ENCODE assay signal across 15 mouse cellular contexts in the genomic region with DNA sequence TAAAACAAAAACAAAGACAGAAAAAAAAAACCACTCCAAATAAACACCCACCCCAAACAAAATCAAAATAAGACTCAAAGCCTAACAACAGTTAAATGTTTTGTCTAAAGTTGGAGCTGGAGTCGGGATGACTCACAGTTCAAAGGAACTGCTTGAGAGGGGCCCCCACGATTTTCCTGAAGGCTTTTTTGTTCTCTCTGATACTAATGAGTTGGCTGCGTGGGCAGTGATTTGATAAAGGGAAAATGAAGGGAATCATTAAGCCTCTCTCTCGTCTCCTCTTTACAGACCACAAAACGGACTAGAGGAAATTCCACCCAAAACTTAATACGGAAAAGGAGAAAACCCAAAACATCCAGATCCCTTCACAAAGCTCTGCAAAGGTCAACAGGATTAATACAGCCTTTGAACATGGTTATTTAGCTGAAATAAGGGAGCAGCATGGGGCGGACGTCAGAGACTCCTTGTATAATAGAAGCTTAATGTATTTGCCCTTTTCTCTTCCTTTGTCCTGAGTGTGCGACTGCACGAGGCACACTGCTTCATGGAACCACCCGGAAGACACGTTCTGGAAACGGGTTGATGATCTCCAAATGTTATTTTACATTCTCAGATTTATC.
DNase-seq lines count a peak whose midpoint lies in the region; ATAC-seq lines count a peak whose summit lies in the region.
"Had no signal": no experiment of that assay in that cellular context is flagged by ENCODE, and none has a peak within 500 bp of the region (broad histone marks: within the 10 kb centered on the region; RNA-seq: fewer than 3 reads in every experiment).

No protein-coding gene starts in this region.

- WGBS in midbrain, embryonic 12.5 days, result 6% methylated on average over 13 of the region's 13 CpGs

- H3K9ac ChIP-seq in midbrain, embryonic 12.5 days (replicated peaks), result no peak overlapping the region
- H3K9ac ChIP-seq: intestine, embryonic 15.5 days; limb, embryonic 15.5 days had no signal

- 0 out of 2 replicates have a peak, but pooled peaks have one; percentile 54 for ATAC-seq in midbrain, embryonic 12.5 days (ENCODE audit: low FRiP score, low read depth)
- ATAC-seq in granulocyte monocyte progenitor cell, adult 5-6 weeks (replicated peaks; ENCODE audit: poor library complexity, severe bottlenecking), result no peak
- ATAC-seq: intestine, embryonic 15.5 days; lung, postnatal 0 days had no signal

- H3K4me2 ChIP-seq in midbrain, embryonic 12.5 days (replicated peaks), result peak overlapping the region; percentile 17; the same call in 1 of the 2 replicates
- H3K4me2 ChIP-seq: intestine, embryonic 15.5 days; limb, embryonic 15.5 days had no signal

- H3K4me1 ChIP-seq in midbrain, embryonic 12.5 days, result peaks cover 6% of the 10 kb centered on the region
- H3K4me1 ChIP-seq: intestine, embryonic 15.5 days; limb, embryonic 15.5 days had no signal

- H3K27me3 ChIP-seq in midbrain, embryonic 12.5 days, result peaks cover 43% of the 10 kb centered on the region
- H3K27me3 ChIP-seq: intestine, embryonic 15.5 days; limb, embryonic 15.5 days had no signal

- DNase-seq in adrenal gland, postnatal 14 days, result peak; percentile 16
- no peak for DNase-seq in adrenal gland, postnatal 4 days (ENCODE audit: low spot score in 2 of 2)
- DNase-seq in kidney, postnatal 14 days, result peak; percentile 9
- DNase-seq in kidney, postnatal 4 days, result no peak
- DNase-seq in R1 (ENCODE audit: low read depth, low spot score), result peak; percentile 14
- DNase-seq in thymus, postnatal 14 days, result no peak
- DNase-seq: cerebellum, adult 2 months; heart, postnatal 14 days; right cerebral cortex, postnatal 4 days had no signal

- no peak overlapping the region for H3K4me3 ChIP-seq in midbrain, embryonic 12.5 days
- H3K4me3 ChIP-seq: intestine, embryonic 15.5 days; left cerebral cortex, adult 2 months; limb, embryonic 15.5 days had no signal

- H3K27ac ChIP-seq in midbrain, embryonic 12.5 days (replicated peaks), result no peak overlapping the region
- H3K27ac ChIP-seq: intestine, embryonic 15.5 days; left cerebral cortex, adult 2 months; limb, embryonic 15.5 days had no signal

- no peaks in the 10 kb centered on the region for H3K9me3 ChIP-seq in midbrain, embryonic 12.5 days
- H3K9me3 ChIP-seq: intestine, embryonic 15.5 days; limb, embryonic 15.5 days had no signal

- no peaks in the 10 kb centered on the region for H3K36me3 ChIP-seq in midbrain, embryonic 12.5 days
- H3K36me3 ChIP-seq: intestine, embryonic 15.5 days; limb, embryonic 15.5 days had no signal

Comparison
In these comparisons a context has a peak if more than half of its experiments do, and no peak if none do; other contexts are left out.
1. DNase-seq: peak in adrenal gland, postnatal 14 days (single experiment), kidney, postnatal 14 days (single experiment) and R1 (single experiment); none in adrenal gland, postnatal 4 days (0 of 2), kidney, postnatal 4 days (0 of 2) and thymus, postnatal 14 days (single experiment).